Mouse (Mus musculus): ENCODE measurements around the gene Apol7b. TPM values are rescaled to one million over a fixed set of nuclear protein-coding genes. Genes with fewer than 3 reads are reported as not detected.

The Apol7b gene
- total and polyA plus RNA-seq, 3 experiments: not detected

DNA sequence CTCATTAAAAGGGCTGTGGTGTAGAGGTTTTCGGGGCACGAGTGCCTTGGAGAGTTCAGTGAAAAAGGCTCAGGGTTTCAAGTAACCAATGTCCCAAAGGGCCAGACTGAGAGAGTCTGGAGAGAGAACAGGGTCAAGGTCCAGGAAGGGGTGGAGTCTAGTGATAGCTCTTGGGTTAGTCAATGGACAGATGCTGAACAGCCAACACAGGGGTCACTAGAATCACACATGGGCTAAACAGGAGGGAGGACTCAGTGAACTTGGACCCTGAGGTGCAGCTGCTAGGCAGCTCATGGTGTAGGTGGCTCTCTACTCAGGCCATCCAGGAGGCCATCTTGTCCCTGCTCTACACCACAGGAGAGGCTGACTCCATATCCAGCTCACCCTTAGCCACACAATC is 59.8 kb downstream of the Apol7b start:
- H3K27me3 ChIP-seq (ENCODE audit: control insufficient read depth in 1 of 2, insufficient read depth in 2 of 2, low read length in 2 of 2): no peaks in the 10 kb centered on the region

GRCm38 (mm10) chr15:77384340-77385030 is 62.8 kb downstream of the Apol7b start:
- no peak overlapping the region for H3K27ac ChIP-seq (ENCODE audit: control insufficient read depth, low read depth, low read length)
- no peaks in the 10 kb centered on the region; a peak in 1 of 4 replicates for H3K27me3 ChIP-seq (ENCODE audit: control insufficient read depth in 1 of 2, insufficient read depth in 2 of 2, low read length in 2 of 2)
- no peaks in the 10 kb centered on the region for H3K9me3 ChIP-seq (replicated peaks; ENCODE audit: insufficient read depth, low read length)
- no peak for DNase-seq (ENCODE audit: low read depth, low spot score)
- no peaks in the 10 kb centered on the region for H3K79me2 ChIP-seq (ENCODE audit: control insufficient read depth, insufficient read depth, low read length, poor library complexity)
- H3K4me3 ChIP-seq (ENCODE audit: control insufficient read depth in 1 of 2, insufficient read depth in 1 of 2, low read depth in 2 of 2, low read length in 2 of 2): no peak overlapping the region
- TF ChIP-seq CHD1 (IDR thresholded peaks at IDR 0.05; ENCODE audit: low read depth, low read length): no peak
- TF ChIP-seq ELF1 (IDR thresholded peaks at IDR 0.05; ENCODE audit: low read depth, low read length): no peak
- TF ChIP-seq ZNF384 (IDR thresholded peaks at IDR 0.05; ENCODE audit: low read depth, low read length): no peak
- no peak for TF ChIP-seq MYC (IDR thresholded peaks at IDR 0.05; ENCODE audit: low read depth, low read length)
- TF ChIP-seq RAD21 (IDR thresholded peaks at IDR 0.05; ENCODE audit: low read depth, low read length): no peak
- no peak for TF ChIP-seq EP300 (IDR thresholded peaks at IDR 0.05; ENCODE audit: low read depth in 1 of 2, low read length in 2 of 2)
- TF ChIP-seq GATA1 (IDR thresholded peaks at IDR 0.05; ENCODE audit: low read depth, low read length): no peak
- H3K4me1 ChIP-seq (ENCODE audit: control insufficient read depth in 1 of 2, insufficient read depth in 2 of 2, low read length in 2 of 2): no peaks in the 10 kb centered on the region
- H3K9ac ChIP-seq (ENCODE audit: control insufficient read depth, low read depth, low read length, poor library complexity, severe bottlenecking): no peak overlapping the region
- H3K36me3 ChIP-seq (ENCODE audit: control insufficient read depth in 1 of 2, insufficient read depth in 2 of 2, low read length in 2 of 2): no peaks in the 10 kb centered on the region

More for the DNA sequence above, 59.8 kb downstream of the Apol7b start:
- Histone ChIP-seq H3K4me1 (ENCODE audit: control insufficient read depth in 1 of 2, insufficient read depth in 2 of 2, low read length in 2 of 2) (no peaks in the 10 kb centered on the region), H3K4me3 (ENCODE audit: control insufficient read depth in 1 of 2, insufficient read depth in 1 of 2, low read depth in 2 of 2, low read length in 2 of 2) (no peak overlapping the region), H3K27ac (ENCODE audit: control insufficient read depth, low read depth, low read length) (no peak overlapping the region), H3K79me2 (ENCODE audit: control insufficient read depth, insufficient read depth, low read length, poor library complexity) (no peaks in the 10 kb centered on the region), H3K9ac (ENCODE audit: control insufficient read depth, low read depth, low read length, poor library complexity, severe bottlenecking) (no peak overlapping the region), H3K9me3 (replicated peaks; ENCODE audit: insufficient read depth, low read length) (no peaks in the 10 kb centered on the region), H3K36me3 (ENCODE audit: control insufficient read depth in 1 of 2, insufficient read depth in 2 of 2, low read length in 2 of 2) (no peaks in the 10 kb centered on the region)
- no peak for DNase-seq (ENCODE audit: low read depth, low spot score)
- TF ChIP-seq ELF1 (IDR thresholded peaks at IDR 0.05; ENCODE audit: low read depth, low read length) (no peak), HCFC1 (IDR thresholded peaks at IDR 0.05; ENCODE audit: low read depth, low read length) (no peak), MAX (IDR thresholded peaks at IDR 0.05; ENCODE audit: low read length) (no peak), POLR2AphosphoS2 (IDR thresholded peaks at IDR 0.05; ENCODE audit: low read length) (no peak), CHD2 (IDR thresholded peaks at IDR 0.05; ENCODE audit: low read length) (no peak), NELFE (IDR thresholded peaks at IDR 0.05; ENCODE audit: low read depth, low read length) (no peak), TCF12 (IDR thresholded peaks at IDR 0.05; ENCODE audit: low read depth, low read length) (no peak), BHLHE40 (IDR thresholded peaks at IDR 0.05; ENCODE audit: borderline replicate concordance, low read depth, low read length) (no peak)

DNA sequence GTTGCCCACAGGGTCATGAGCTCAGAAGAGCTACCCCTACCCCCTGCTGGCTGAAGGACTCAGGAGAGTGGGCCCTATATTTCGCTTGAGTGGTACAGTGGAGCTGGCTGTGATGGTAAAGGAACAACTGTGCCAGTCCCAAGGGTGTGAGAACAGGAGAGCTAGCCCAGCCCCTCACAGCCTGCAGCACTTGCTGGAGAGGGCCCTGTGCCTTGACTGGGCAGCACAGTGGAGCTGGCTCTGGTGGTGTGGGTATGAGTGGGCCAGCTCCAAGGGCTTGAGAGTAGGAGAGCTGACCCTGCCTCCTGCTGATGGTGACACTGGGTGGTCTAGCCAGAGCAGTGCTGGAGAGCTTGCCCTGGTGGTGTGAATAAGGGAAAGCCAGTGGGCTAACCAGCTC is 64.4 kb downstream of the Apol7b start:
- H3K27me3 ChIP-seq (ENCODE audit: control insufficient read depth in 1 of 2, insufficient read depth in 2 of 2, low read length in 2 of 2): no peaks in the 10 kb centered on the region; a peak in 1 of 4 replicates
- no peak overlapping the region for H3K27ac ChIP-seq (ENCODE audit: control insufficient read depth, low read depth, low read length)
- no peaks in the 10 kb centered on the region for H3K79me2 ChIP-seq (ENCODE audit: control insufficient read depth, insufficient read depth, low read length, poor library complexity)
- DNase-seq (ENCODE audit: low read depth, low spot score): no peak
- H3K4me1 ChIP-seq (ENCODE audit: control insufficient read depth in 1 of 2, insufficient read depth in 2 of 2, low read length in 2 of 2): no peaks in the 10 kb centered on the region
- no peaks in the 10 kb centered on the region for H3K9me3 ChIP-seq (replicated peaks; ENCODE audit: insufficient read depth, low read length)
- no peak overlapping the region for H3K9ac ChIP-seq (ENCODE audit: control insufficient read depth, low read depth, low read length, poor library complexity, severe bottlenecking)
- H3K36me3 ChIP-seq (ENCODE audit: control insufficient read depth in 1 of 2, insufficient read depth in 2 of 2, low read length in 2 of 2): no peaks in the 10 kb centered on the region
- TF ChIP-seq CTCF (IDR thresholded peaks at IDR 0.05 in 2 of 3, conservative IDR thresholded peaks at IDR 0.05 in 1 of 3; ENCODE audit: control insufficient read depth in 1 of 3, insufficient read depth in 1 of 3, low read depth in 2 of 3, low read length in 3 of 3, poor library complexity in 1 of 3, severe bottlenecking in 1 of 3) (no peak), USF1 (IDR thresholded peaks at IDR 0.05; ENCODE audit: low read depth, low read length) (no peak), TCF12 (IDR thresholded peaks at IDR 0.05; ENCODE audit: low read depth, low read length) (no peak), POLR2AphosphoS5 (IDR thresholded peaks at IDR 0.05; ENCODE audit: borderline replicate concordance, low read depth, low read length) (no peak), NRF1 (IDR thresholded peaks at IDR 0.05; ENCODE audit: insufficient read depth, low read depth, low read length, poor library complexity, severe bottlenecking) (no peak), MAZ (IDR thresholded peaks at IDR 0.05; ENCODE audit: low read depth, low read length) (no peak), ZNF384 (IDR thresholded peaks at IDR 0.05; ENCODE audit: low read depth, low read length) (no peak), SIN3A (IDR thresholded peaks at IDR 0.05; ENCODE audit: low read length) (no peak), MYB (IDR thresholded peaks at IDR 0.05; ENCODE audit: low read depth, low read length) (no peak), USF2 (IDR thresholded peaks at IDR 0.05; ENCODE audit: borderline replicate concordance in 1 of 2, insufficient read depth in 1 of 2, low read depth in 1 of 2, low read length in 2 of 2) (no peak)
- no peak overlapping the region for H3K4me3 ChIP-seq (ENCODE audit: control insufficient read depth in 1 of 2, insufficient read depth in 1 of 2, low read depth in 2 of 2, low read length in 2 of 2)

Measured in MEL (cell line).